ENCODE assay signal across 14 mouse cellular contexts in the genomic region with DNA sequence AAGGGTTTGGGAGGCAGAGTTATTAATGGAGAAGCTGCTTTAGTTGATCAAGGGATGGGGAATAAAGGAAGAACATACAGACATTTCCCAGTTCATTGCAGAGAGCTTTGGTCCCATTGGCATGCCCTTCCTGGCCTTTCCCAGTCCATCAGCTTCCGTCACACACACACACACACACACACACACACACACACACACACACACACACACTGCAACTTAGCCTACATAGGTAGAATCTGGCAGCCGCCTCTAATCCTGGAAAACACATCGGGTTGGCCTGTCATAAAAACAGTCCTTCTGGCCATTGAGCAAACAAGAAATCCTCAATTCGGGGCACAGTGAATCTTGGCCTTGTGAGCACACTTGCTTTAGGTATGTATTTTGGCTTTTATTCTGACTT.
DNase-seq lines count a peak whose midpoint lies in the region; ATAC-seq lines count a peak whose summit lies in the region.
"Had no signal": no experiment of that assay in that cellular context is flagged by ENCODE, and none has a peak within 500 bp of the region (broad histone marks: within the 10 kb centered on the region; RNA-seq: fewer than 3 reads in every experiment).

No protein-coding gene starts in this region.

- no peak overlapping the region for H3K9ac ChIP-seq in hindbrain, embryonic 13.5 days
- H3K9ac ChIP-seq in hindbrain, embryonic 11.5 days (ENCODE audit: low read depth, low read length): no peak overlapping the region
- H3K9ac ChIP-seq: embryonic facial prominence, embryonic 12.5 days; forebrain, embryonic 13.5 days; forebrain, embryonic 15.5 days; forebrain, postnatal 0 days had no signal

- WGBS in hindbrain, embryonic 13.5 days: 95% methylated on average over 3 of the region's 4 CpGs
- WGBS in hindbrain, embryonic 11.5 days: 79% methylated on average over 4 of the region's 4 CpGs

- H3K9me3 ChIP-seq in hindbrain, embryonic 13.5 days: no peaks in the 10 kb centered on the region
- no peaks in the 10 kb centered on the region for H3K9me3 ChIP-seq in hindbrain, embryonic 11.5 days (ENCODE audit: control insufficient read depth, low read length)
- H3K9me3 ChIP-seq: embryonic facial prominence, embryonic 10.5 days; embryonic facial prominence, embryonic 12.5 days; forebrain, embryonic 13.5 days; forebrain, embryonic 15.5 days had no signal

- H3K36me3 ChIP-seq in hindbrain, embryonic 13.5 days: no peaks in the 10 kb centered on the region
- H3K36me3 ChIP-seq in hindbrain, embryonic 11.5 days (ENCODE audit: control insufficient read depth, insufficient read depth, low read length): no peaks in the 10 kb centered on the region
- H3K36me3 ChIP-seq: embryonic facial prominence, embryonic 12.5 days; forebrain, embryonic 15.5 days had no signal

- H3K4me2 ChIP-seq in hindbrain, embryonic 13.5 days: no peak overlapping the region
- no peak overlapping the region for H3K4me2 ChIP-seq in hindbrain, embryonic 11.5 days (replicated peaks; ENCODE audit: low read depth, low read length)
- H3K4me2 ChIP-seq: embryonic facial prominence, embryonic 12.5 days; forebrain, embryonic 13.5 days; forebrain, embryonic 15.5 days had no signal

- 0 out of 2 replicates have a peak overlapping the region, but pooled peaks have one; percentile 35 for H3K27ac ChIP-seq in hindbrain, embryonic 13.5 days
- no peak overlapping the region for H3K27ac ChIP-seq in hindbrain, embryonic 11.5 days (ENCODE audit: low read depth, low read length)
- H3K27ac ChIP-seq: embryonic facial prominence, embryonic 10.5 days; embryonic facial prominence, embryonic 12.5 days; forebrain, embryonic 13.5 days; forebrain, embryonic 15.5 days had no signal

- no peak overlapping the region for H3K4me3 ChIP-seq in hindbrain, embryonic 13.5 days
- H3K4me3 ChIP-seq in hindbrain, embryonic 11.5 days (ENCODE audit: low read depth, low read length): no peak overlapping the region
- H3K4me3 ChIP-seq: embryonic facial prominence, embryonic 10.5 days; embryonic facial prominence, embryonic 12.5 days; forebrain, embryonic 13.5 days; forebrain, embryonic 15.5 days had no signal

- no peaks in the 10 kb centered on the region for H3K27me3 ChIP-seq in hindbrain, embryonic 13.5 days
- H3K27me3 ChIP-seq in hindbrain, embryonic 11.5 days (ENCODE audit: control insufficient read depth, insufficient read depth, low read length): no peaks in the 10 kb centered on the region
- H3K27me3 ChIP-seq: embryonic facial prominence, embryonic 12.5 days; forebrain, embryonic 13.5 days; forebrain, embryonic 15.5 days had no signal

- H3K4me1 ChIP-seq in hindbrain, embryonic 13.5 days (replicated peaks): no peaks in the 10 kb centered on the region
- H3K4me1 ChIP-seq in hindbrain, embryonic 11.5 days (replicated peaks; ENCODE audit: control insufficient read depth, insufficient read depth, low read length): no peaks in the 10 kb centered on the region
- H3K4me1 ChIP-seq: embryonic facial prominence, embryonic 10.5 days; embryonic facial prominence, embryonic 12.5 days; forebrain, embryonic 13.5 days; forebrain, embryonic 15.5 days had no signal

- peak; percentile 22 for DNase-seq in cerebellum, adult 9-11 months
- no peak for DNase-seq in cerebellum, postnatal 36 days
- DNase-seq in hindbrain, embryonic 11.5 days (ENCODE audit: low spot score): no peak
- no peak for DNase-seq in lung, postnatal 14 days
- DNase-seq: adrenal gland, adult 2 months; adrenal gland, postnatal 10 days; adrenal gland, postnatal 25 days; cerebellum, adult 11-12 months; forebrain, postnatal 0 days had no signal

- no peak for ATAC-seq in hindbrain, embryonic 13.5 days (ENCODE audit: low FRiP score)
- ATAC-seq in hindbrain, embryonic 11.5 days (ENCODE audit: low FRiP score): no peak
- ATAC-seq: forebrain, embryonic 13.5 days; forebrain, embryonic 15.5 days; forebrain, postnatal 0 days had no signal
